14 mouse cellular contexts compared by ENCODE assay signal in the genomic region with DNA sequence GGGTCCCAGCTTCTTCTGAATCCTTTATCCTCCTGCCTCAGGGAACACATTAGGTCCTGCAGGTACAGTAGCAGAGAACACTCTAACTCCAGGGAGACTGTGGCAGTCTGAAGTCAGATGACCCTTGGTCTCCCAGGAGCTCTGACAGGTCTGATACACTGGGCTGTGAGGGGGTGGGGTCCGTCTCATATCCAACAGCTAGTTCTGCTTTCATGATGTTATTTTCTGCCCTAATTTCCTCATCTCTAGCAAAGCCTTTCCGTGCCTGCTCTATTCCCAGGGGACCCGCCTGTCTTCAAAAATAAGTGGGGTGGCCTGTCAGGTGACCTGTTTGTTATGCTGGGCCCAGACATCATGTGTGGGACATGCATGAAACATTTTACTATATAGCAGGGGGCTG. TPM values are rescaled to one million over a fixed set of nuclear protein-coding genes. Genes with fewer than 3 reads are reported as not detected.
A peak's percentile ranks its signal among the peaks of the same experiment; 100 is the strongest.
DNase-seq lines count a peak whose midpoint lies in the region; ATAC-seq and TF ChIP-seq lines count a peak whose summit lies in the region.
"Had no signal": no experiment of that assay in that cellular context is flagged by ENCODE, and none has a peak within 500 bp of the region (broad histone marks: within the 10 kb centered on the region; RNA-seq: fewer than 3 reads in every experiment).

No protein-coding gene starts in this region.

- H3K9me3 ChIP-seq in CH12.LX (replicated peaks; ENCODE audit: low read length): peaks cover 8% of the 10 kb centered on the region
- no peaks in the 10 kb centered on the region; the same call in 1 of the 2 replicates for H3K9me3 ChIP-seq in forebrain, embryonic 14.5 days (replicated peaks; ENCODE audit: control insufficient read depth, low read length)
- H3K9me3 ChIP-seq in hindbrain, postnatal 0 days (ENCODE audit: low read length): no peaks in the 10 kb centered on the region
- H3K9me3 ChIP-seq: liver, embryonic 15.5 days had no signal

- peak; percentile 72 for TF ChIP-seq EP300 in CH12.LX (IDR thresholded peaks at IDR 0.05; ENCODE audit: low read length)

- no peak for TF ChIP-seq CTCF in CH12.LX (conservative IDR thresholded peaks at IDR 0.05 in 1 of 2, IDR thresholded peaks at IDR 0.05 in 1 of 2; ENCODE audit: low read depth in 2 of 2, low read length in 2 of 2)
- no peak for TF ChIP-seq CTCF in hindbrain, postnatal 0 days (IDR thresholded peaks at IDR 0.05; ENCODE audit: low read depth)
- TF ChIP-seq CTCF in kidney, adult 2 months (conservative IDR thresholded peaks at IDR 0.05; ENCODE audit: insufficient read depth, insufficient read length, low read depth, low read length): no peak

- peak; percentile 87 for DNase-seq in CH12.LX (ENCODE audit: extremely low read depth)
- DNase-seq in forebrain, embryonic 14.5 days (ENCODE audit: low spot score): no peak
- no peak for DNase-seq in hindbrain, postnatal 0 days (ENCODE audit: low spot score)
- no peak for DNase-seq in lung, postnatal 4 days
- no peak for DNase-seq in kidney, postnatal 14 days
- no peak for DNase-seq in lung, postnatal 25 days (ENCODE audit: low spot score)
- no peak for DNase-seq in kidney, adult 2 months
- DNase-seq: heart, adult 18-20 months; kidney, adult 8-10 months; left cerebral cortex, postnatal 4 days; thymus, postnatal 14 days had no signal

- dilution Hi-C loops in CH12.LX (cut with MboI; ENCODE audit: extremely low pct_ligation_motif_present, extremely low pct_unique_long_range_greater_than_20kb, low sequenced_read_pairs): no loop called here

- peak overlapping the region; percentile 56 for H3K27ac ChIP-seq in CH12.LX (ENCODE audit: insufficient read depth, low read depth)
- peak overlapping the region; percentile 79 for H3K27ac ChIP-seq in forebrain, embryonic 14.5 days (ENCODE audit: low read depth, low read length)
- H3K27ac ChIP-seq in hindbrain, postnatal 0 days: 0 out of 2 replicates have a peak overlapping the region, but pooled peaks have one; percentile 69
- no peak overlapping the region for H3K27ac ChIP-seq in kidney, adult 2 months (ENCODE audit: insufficient read depth, low read depth, low read length)
- H3K27ac ChIP-seq: liver, embryonic 15.5 days; macrophage had no signal

- no peak for ATAC-seq in forebrain, embryonic 14.5 days
- no peak for ATAC-seq in hindbrain, postnatal 0 days
- ATAC-seq in monocyte, adult 5-6 weeks (replicated peaks; ENCODE audit: insufficient number of reproducible peaks, low FRiP score, low TSS enrichment, poor library complexity, severe bottlenecking): peak; percentile 56

- TF ChIP-seq RAD21 in CH12.LX (IDR thresholded peaks at IDR 0.05; ENCODE audit: low read depth, low read length): no peak

- H3K36me3 ChIP-seq in CH12.LX (replicated peaks in 1 of 2; ENCODE audit: control insufficient read depth in 1 of 2, insufficient read depth in 1 of 2, low read length in 1 of 2): peaks cover 0 to 3% of the 10 kb centered on the region in 2 experiments
- no peaks in the 10 kb centered on the region for H3K36me3 ChIP-seq in forebrain, embryonic 14.5 days (ENCODE audit: control insufficient read depth, insufficient read depth, low read length)
- no peaks in the 10 kb centered on the region for H3K36me3 ChIP-seq in hindbrain, postnatal 0 days (ENCODE audit: insufficient read depth, low read length)
- no peaks in the 10 kb centered on the region for H3K36me3 ChIP-seq in kidney, adult 2 months (ENCODE audit: control insufficient read depth, insufficient read depth, low read length)
- H3K36me3 ChIP-seq: liver, embryonic 15.5 days had no signal

- H3K27me3 ChIP-seq in CH12.LX (replicated peaks): no peaks in the 10 kb centered on the region
- H3K27me3 ChIP-seq in forebrain, embryonic 14.5 days (replicated peaks; ENCODE audit: control insufficient read depth, insufficient read depth, low read length): no peaks in the 10 kb centered on the region
- no peaks in the 10 kb centered on the region for H3K27me3 ChIP-seq in hindbrain, postnatal 0 days (ENCODE audit: insufficient read depth, low read length)
- H3K27me3 ChIP-seq in kidney, adult 2 months (replicated peaks; ENCODE audit: control insufficient read depth, insufficient read depth, low read length): no peaks in the 10 kb centered on the region
- H3K27me3 ChIP-seq: liver, embryonic 15.5 days had no signal

- peak overlapping the region; percentile 39 for H3K4me2 ChIP-seq in CH12.LX (ENCODE audit: insufficient read depth, low read depth, poor library complexity, severe bottlenecking)
- H3K4me2 ChIP-seq in forebrain, embryonic 14.5 days (ENCODE audit: low read length): 0 out of 2 replicates have a peak overlapping the region, but pooled peaks have one; percentile 21
- no peak overlapping the region for H3K4me2 ChIP-seq in hindbrain, postnatal 0 days (ENCODE audit: low read depth, low read length)
- H3K4me2 ChIP-seq: liver, embryonic 15.5 days had no signal

- H3K4me1 ChIP-seq in CH12.LX (ENCODE audit: control insufficient read depth in 1 of 2, insufficient read depth in 2 of 2): peaks cover 25 to 71% of the 10 kb centered on the region in 2 experiments
- H3K4me1 ChIP-seq in forebrain, embryonic 14.5 days (ENCODE audit: control insufficient read depth, insufficient read depth, low read length): peaks cover 36% of the 10 kb centered on the region
- H3K4me1 ChIP-seq in hindbrain, postnatal 0 days (ENCODE audit: insufficient read depth, low read length): peaks cover 25% of the 10 kb centered on the region
- peaks cover 18% of the 10 kb centered on the region for H3K4me1 ChIP-seq in kidney, adult 2 months (ENCODE audit: control insufficient read depth, insufficient read depth, low read length)

- in situ Hi-C loops in CH12.LX (cut with MboI; ENCODE audit: low pct_ligation_motif_present, low pct_unique_long_range_greater_than_20kb, low sequenced_read_pairs): no loop called here

- H3K79me2 ChIP-seq in CH12.LX (replicated peaks; ENCODE audit: control insufficient read depth, extremely low read depth, insufficient read depth, poor library complexity, severe bottlenecking): no peaks in the 10 kb centered on the region

- no peak for TF ChIP-seq POLR2A in CH12.LX (IDR thresholded peaks at IDR 0.05; ENCODE audit: low read depth, low read length)
- TF ChIP-seq POLR2A in kidney, adult 2 months (IDR thresholded peaks at IDR 0.05; ENCODE audit: low read depth, low read length): no peak

- H3K4me3 ChIP-seq in CH12.LX (replicated peaks in 1 of 3; ENCODE audit: low read depth in 2 of 3, low read length in 2 of 3, poor library complexity in 1 of 3): no peak overlapping the region
- no peak overlapping the region for H3K4me3 ChIP-seq in forebrain, embryonic 14.5 days (ENCODE audit: low read depth, low read length)
- H3K4me3 ChIP-seq in hindbrain, postnatal 0 days (ENCODE audit: low read length): no peak overlapping the region
- no peak overlapping the region for H3K4me3 ChIP-seq in kidney, adult 2 months (ENCODE audit: insufficient read depth, low read depth, low read length)
- H3K4me3 ChIP-seq: liver, embryonic 15.5 days had no signal

- H3K9ac ChIP-seq in CH12.LX (ENCODE audit: insufficient read depth, low read depth): 0 out of 2 replicates have a peak overlapping the region, but pooled peaks have one; percentile 10
- 0 out of 2 replicates have a peak overlapping the region, but pooled peaks have one; percentile 22 for H3K9ac ChIP-seq in forebrain, embryonic 14.5 days (ENCODE audit: low read length)
- 0 out of 2 replicates have a peak overlapping the region, but pooled peaks have one; percentile 9 for H3K9ac ChIP-seq in hindbrain, postnatal 0 days (replicated peaks; ENCODE audit: low read length)
- H3K9ac ChIP-seq: liver, embryonic 15.5 days had no signal

- 85% methylated on average over 3 of the region's 3 CpGs for WGBS in forebrain, embryonic 14.5 days
- 73% methylated on average over 3 of the region's 3 CpGs for WGBS in hindbrain, postnatal 0 days
- 64% methylated on average over 3 of the region's 3 CpGs for WGBS in kidney, adult 2 months

TF ChIP-seq in CH12.LX, 34 proteins besides CTCF, POLR2A, EP300 and RAD21:
- TF ChIP-seq RCOR1 (conservative IDR thresholded peaks at IDR 0.05; ENCODE audit: low read depth, low read length) (no peak), USF1 (IDR thresholded peaks at IDR 0.05; ENCODE audit: low read depth, low read length) (peak; percentile 51; the same call in 1 of the 2 replicates), E2F4 (IDR thresholded peaks at IDR 0.05; ENCODE audit: insufficient replicate concordance, low read depth, low read length) (no peak), BHLHE40 (IDR thresholded peaks at IDR 0.05; ENCODE audit: low read depth, low read length) (peak; percentile 82), TCF12 (IDR thresholded peaks at IDR 0.05; ENCODE audit: low read depth, low read length) (peak; percentile 51; the same call in 1 of the 2 replicates), CHD2 (IDR thresholded peaks at IDR 0.05; ENCODE audit: low read length) (0 out of 2 replicates have a peak, but pooled peaks have one; percentile 32), MAFK (IDR thresholded peaks at IDR 0.05; ENCODE audit: insufficient replicate concordance, low read length) (no peak), ZKSCAN1 (IDR thresholded peaks at IDR 0.05; ENCODE audit: borderline replicate concordance, low read depth, low read length) (no peak), MEF2A (IDR thresholded peaks at IDR 0.05; ENCODE audit: borderline replicate concordance, low read depth, low read length) (peak; percentile 85), IRF4 (IDR thresholded peaks at IDR 0.05; ENCODE audit: low read depth, low read length) (0 out of 2 replicates have a peak, but pooled peaks have one; percentile 6), MXI1 (IDR thresholded peaks at IDR 0.05; ENCODE audit: low read depth, low read length) (no peak), NRF1 (IDR thresholded peaks at IDR 0.05; ENCODE audit: low read depth, low read length) (no peak), KAT2A (IDR thresholded peaks at IDR 0.05; ENCODE audit: insufficient replicate concordance, low read length) (no peak), ETS1 (conservative IDR thresholded peaks at IDR 0.05; ENCODE audit: low read depth, low read length) (peak; percentile 59), ELF1 (IDR thresholded peaks at IDR 0.05; ENCODE audit: low read depth, low read length) (no peak), HCFC1 (IDR thresholded peaks at IDR 0.05; ENCODE audit: low read depth, low read length) (no peak), JUND (conservative IDR thresholded peaks at IDR 0.05; ENCODE audit: low read depth, low read length) (0 out of 2 replicates have a peak, but pooled peaks have one; percentile 7)

RNA-seq across cellular contexts. Expression of gene Nectin1, which starts 18.2 kb away (rescaled TPM):
- 1.6 and 1.9 TPM in 2 replicates for total RNA-seq in CH12.LX (2012; rRNA removed)
- 0.09 and 0.26 TPM in 2 replicates for total RNA-seq in CH12.LX (2014; rRNA removed)
- polyA plus RNA-seq in CH12.LX (2012; ENCODE audit: insufficient read length, low read depth): 1.4 and 1.8 TPM in 2 replicates
- 8.5 and 10.8 TPM in 2 replicates for polyA plus RNA-seq in forebrain, embryonic 14.5 days (2014; fragmentation: Nextera tagmentation; extraction: Ambion mirVana)
- total RNA-seq in hindbrain, postnatal 0 days (2014; rRNA removed): 69.2 and 72.8 TPM in 2 replicates
- 15.7 and 17.1 TPM in 2 replicates for polyA plus RNA-seq in hindbrain, postnatal 0 days (2015; fragmentation: Nextera tagmentation; extraction: Ambion mirVana)
- total RNA-seq in monocyte, adult 5-6 weeks (2017): 6.0 to 7.5 TPM (median 7.2 TPM) in 3 replicates
- polyA plus RNA-seq in kidney, adult 2 months (2012; rRNA removed): 26.5 and 27.6 TPM in 2 replicates
